Mouse (Mus musculus): ENCODE measurements at regions not wholly inside any gene's neighbourhood (a gene's known extent, or its start where the extent isn't known, plus 50 kb on each side); places are given as distances from the start of the nearest gene placed in this dataset.

- Histone ChIP-seq H3K4me1 (ENCODE audit: control insufficient read depth) (peaks cover 25% of the 10 kb centered on the region), H3K27me3 (ENCODE audit: control insufficient read depth) (peaks cover 60% of the 10 kb centered on the region), H3K4me3 (replicated peaks) (no peak overlapping the region), H3K9me3 (ENCODE audit: control insufficient read depth, low read length) (peaks cover 10% of the 10 kb centered on the region; the same call in 1 of the 2 replicates), H3K36me3 (ENCODE audit: control insufficient read depth) (no peaks in the 10 kb centered on the region)
- no peak for TF ChIP-seq GATA1 (IDR thresholded peaks at IDR 0.05; ENCODE audit: low read length)
- no peak for TF ChIP-seq TAL1 (IDR thresholded peaks at IDR 0.05; ENCODE audit: low read length)
These were observed 150.6 kb upstream of the Smim15 start for GRCm38 (mm10) chr13:107893581-107894183.

GRCm38 (mm10) chr13:107893081-107893480, 151.2 kb upstream of the Smim15 start:
- H3K36me3 ChIP-seq (ENCODE audit: control insufficient read depth) = no peaks in the 10 kb centered on the region
- no peak overlapping the region for H3K4me3 ChIP-seq (replicated peaks)
- H3K4me1 ChIP-seq (ENCODE audit: control insufficient read depth) = peaks cover 25% of the 10 kb centered on the region
- H3K9me3 ChIP-seq (ENCODE audit: control insufficient read depth, low read length) = peaks cover 10% of the 10 kb centered on the region; the same call in 1 of the 2 replicates
- H3K27me3 ChIP-seq (ENCODE audit: control insufficient read depth) = peaks cover 66% of the 10 kb centered on the region
- TF ChIP-seq TAL1 (IDR thresholded peaks at IDR 0.05; ENCODE audit: low read length) (no peak), GATA1 (IDR thresholded peaks at IDR 0.05; ENCODE audit: low read length) (no peak)

GRCm38 (mm10) chr13:107891946-107892345, 152.3 kb upstream of the Smim15 start:
- H3K4me3 ChIP-seq (replicated peaks) = no peak overlapping the region
- peaks cover 77% of the 10 kb centered on the region for H3K27me3 ChIP-seq (ENCODE audit: control insufficient read depth)
- H3K4me1 ChIP-seq (ENCODE audit: control insufficient read depth) = peaks cover 25% of the 10 kb centered on the region
- peaks cover 10% of the 10 kb centered on the region; the same call in 1 of the 2 replicates for H3K9me3 ChIP-seq (ENCODE audit: control insufficient read depth, low read length)
- no peaks in the 10 kb centered on the region for H3K36me3 ChIP-seq (ENCODE audit: control insufficient read depth)
- TF ChIP-seq GATA1 (IDR thresholded peaks at IDR 0.05; ENCODE audit: low read length) (no peak), TAL1 (IDR thresholded peaks at IDR 0.05; ENCODE audit: low read length) (no peak)

DNA sequence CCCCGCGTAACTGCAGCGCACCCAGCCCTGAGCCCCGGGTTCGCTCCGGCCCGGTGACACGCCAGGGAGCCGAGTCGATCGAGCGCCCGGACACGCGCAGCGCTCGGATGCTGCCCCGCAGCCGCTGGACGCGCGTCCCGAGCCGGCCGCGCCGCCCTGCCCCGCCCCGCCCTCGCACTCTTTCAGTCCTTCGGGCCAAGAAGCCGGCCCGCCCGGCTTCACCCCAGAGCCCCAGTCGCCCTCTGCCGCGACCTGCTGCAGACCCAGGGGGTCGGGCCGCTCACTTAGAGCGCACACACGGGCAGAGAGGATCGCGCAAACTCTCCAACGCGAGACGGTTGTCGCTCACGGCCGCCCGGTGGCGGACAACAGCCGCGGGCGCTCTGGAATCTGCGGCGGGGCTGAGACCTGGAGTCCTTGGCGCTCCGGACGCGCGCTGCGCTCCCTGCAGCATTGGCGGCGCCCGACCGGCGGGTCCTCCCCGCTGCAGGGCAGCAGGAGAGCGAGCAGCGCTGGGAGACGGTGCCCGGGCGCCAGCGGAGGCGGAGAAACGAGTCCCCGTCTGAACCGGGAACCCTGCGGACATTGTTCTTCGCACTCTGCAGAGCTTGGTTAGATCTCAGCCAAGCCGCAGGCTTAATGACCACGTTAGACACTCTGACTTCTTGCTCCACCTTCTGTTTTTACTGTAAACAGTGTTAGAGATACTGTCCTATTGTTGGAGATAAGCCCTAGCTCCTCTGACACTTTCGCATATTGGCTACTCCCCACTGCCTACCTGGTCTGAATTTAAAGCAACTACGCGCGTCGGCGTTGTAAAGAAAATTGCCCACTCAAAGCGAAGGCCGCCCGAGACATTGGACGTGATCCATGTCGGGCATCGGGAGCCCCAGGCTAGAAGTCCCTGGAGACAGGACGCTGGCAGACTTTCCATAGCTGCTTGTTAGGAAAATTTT, 153.1 kb upstream of the Smim15 start:
- TF ChIP-seq TAL1 (IDR thresholded peaks at IDR 0.05; ENCODE audit: low read length) = no peak
- TF ChIP-seq GATA1 (IDR thresholded peaks at IDR 0.05; ENCODE audit: low read length) = no peak
- Histone ChIP-seq H3K36me3 (ENCODE audit: control insufficient read depth) (no peaks in the 10 kb centered on the region), H3K9me3 (ENCODE audit: control insufficient read depth, low read length) (peaks cover 10% of the 10 kb centered on the region; the same call in 1 of the 2 replicates), H3K27me3 (ENCODE audit: control insufficient read depth) (peaks cover 85% of the 10 kb centered on the region), H3K4me1 (ENCODE audit: control insufficient read depth) (peaks cover 25% of the 10 kb centered on the region), H3K4me3 (replicated peaks) (peak overlapping the region; percentile 66)

- H3K4me3 ChIP-seq (replicated peaks) = peak overlapping the region; percentile 66
- peaks cover 25% of the 10 kb centered on the region for H3K4me1 ChIP-seq (ENCODE audit: control insufficient read depth)
- peaks cover 10% of the 10 kb centered on the region; the same call in 1 of the 2 replicates for H3K9me3 ChIP-seq (ENCODE audit: control insufficient read depth, low read length)
- H3K36me3 ChIP-seq (ENCODE audit: control insufficient read depth) = no peaks in the 10 kb centered on the region
- H3K27me3 ChIP-seq (ENCODE audit: control insufficient read depth) = peaks cover 91% of the 10 kb centered on the region
- TF ChIP-seq TAL1 (IDR thresholded peaks at IDR 0.05; ENCODE audit: low read length) = no peak
- TF ChIP-seq GATA1 (IDR thresholded peaks at IDR 0.05; ENCODE audit: low read length) = no peak
These were observed 154.0 kb upstream of the Smim15 start for GRCm38 (mm10) chr13:107889985-107890865.

DNA sequence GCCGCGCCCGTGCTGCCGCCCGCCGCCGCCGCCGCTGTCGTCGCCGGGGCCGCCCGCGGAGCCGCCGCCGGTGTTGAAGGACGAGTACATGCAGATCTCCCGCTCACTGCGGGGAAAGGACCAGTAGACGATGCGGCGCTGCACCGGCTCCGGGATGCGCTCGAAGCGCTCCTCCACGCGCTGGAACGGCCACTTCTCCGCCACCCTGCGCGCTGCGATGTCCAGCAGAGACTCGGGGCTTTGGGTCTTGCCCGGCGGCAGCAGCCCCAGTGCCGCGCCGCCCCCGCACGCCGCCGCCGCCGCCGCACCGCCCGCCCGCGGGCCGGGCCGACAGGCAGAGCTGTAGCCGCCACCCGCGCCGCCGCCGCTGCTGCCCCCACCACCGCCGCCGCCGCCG, 154.7 kb upstream of the Smim15 start:
- H3K4me3 ChIP-seq (replicated peaks) = peak overlapping the region; percentile 66

DNA sequence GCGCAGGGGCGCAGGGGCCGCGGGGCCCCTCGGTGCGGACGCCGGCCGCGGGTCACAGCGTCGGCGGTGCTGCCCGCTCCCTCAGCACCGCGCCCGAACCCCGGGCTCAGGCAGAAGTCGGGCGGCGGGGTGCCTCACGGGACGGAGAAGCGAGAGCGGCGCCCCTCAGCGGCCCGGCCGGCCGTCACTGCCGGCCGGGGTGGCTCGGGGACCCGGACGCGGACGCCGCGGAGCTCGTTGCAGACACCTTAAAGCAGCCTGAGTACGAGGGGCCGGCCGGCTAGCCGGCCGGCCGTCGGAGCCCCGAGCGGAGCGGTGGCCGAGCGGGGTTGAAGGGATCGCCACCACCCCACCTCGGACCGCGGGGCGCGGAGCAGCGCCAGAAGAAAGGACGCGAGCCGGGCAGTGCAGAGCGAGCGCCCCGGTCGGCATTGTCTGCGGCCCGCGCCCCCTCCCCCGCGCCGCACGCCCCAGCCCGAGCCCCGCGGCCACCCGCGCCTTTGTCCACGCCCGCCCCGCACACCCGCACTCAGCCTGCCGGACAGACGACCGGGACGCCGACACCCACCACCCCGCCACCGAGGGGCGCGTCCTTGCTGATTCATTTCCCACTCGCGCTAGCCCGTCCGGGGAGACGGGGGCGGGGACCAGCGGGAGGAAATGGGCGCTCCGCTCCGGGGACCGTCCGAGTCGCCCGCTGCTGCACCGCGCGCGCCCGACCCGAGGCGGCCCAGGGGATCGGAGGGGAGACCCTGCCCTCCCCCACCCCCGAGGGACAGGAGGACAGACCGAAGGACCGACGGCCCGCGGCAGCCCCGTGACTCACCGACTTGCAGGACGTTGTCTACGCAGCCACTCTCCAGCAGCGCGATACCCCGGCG, 155.4 kb upstream of the Smim15 start:
- no peaks in the 10 kb centered on the region for H3K36me3 ChIP-seq (ENCODE audit: control insufficient read depth)
- H3K9me3 ChIP-seq (ENCODE audit: control insufficient read depth, low read length) = peaks cover 10% of the 10 kb centered on the region; the same call in 1 of the 2 replicates
- peaks cover 88% of the 10 kb centered on the region for H3K27me3 ChIP-seq (ENCODE audit: control insufficient read depth)
- peaks cover 25% of the 10 kb centered on the region for H3K4me1 ChIP-seq (ENCODE audit: control insufficient read depth)
- TF ChIP-seq GATA1 (IDR thresholded peaks at IDR 0.05; ENCODE audit: low read length) (no peak), TAL1 (IDR thresholded peaks at IDR 0.05; ENCODE audit: low read length) (no peak)
- H3K4me3 ChIP-seq (replicated peaks) = peak overlapping the region; percentile 59

More for the DNA sequence above, 154.7 kb upstream of the Smim15 start:
- no peak for TF ChIP-seq TAL1 (IDR thresholded peaks at IDR 0.05; ENCODE audit: low read length)
- no peak for TF ChIP-seq GATA1 (IDR thresholded peaks at IDR 0.05; ENCODE audit: low read length)
- peaks cover 10% of the 10 kb centered on the region; the same call in 1 of the 2 replicates for H3K9me3 ChIP-seq (ENCODE audit: control insufficient read depth, low read length)
- H3K4me1 ChIP-seq (ENCODE audit: control insufficient read depth) = peaks cover 25% of the 10 kb centered on the region
- H3K36me3 ChIP-seq (ENCODE audit: control insufficient read depth) = no peaks in the 10 kb centered on the region
- H3K27me3 ChIP-seq (ENCODE audit: control insufficient read depth) = peaks cover 94% of the 10 kb centered on the region

- TF ChIP-seq TAL1 (IDR thresholded peaks at IDR 0.05; ENCODE audit: low read length) = no peak
- TF ChIP-seq GATA1 (IDR thresholded peaks at IDR 0.05; ENCODE audit: low read length) = no peak
- H3K27me3 ChIP-seq (ENCODE audit: control insufficient read depth) = peaks cover 82% of the 10 kb centered on the region
These were observed 156.1 kb upstream of the Smim15 start for GRCm38 (mm10) chr13:107888231-107888555.

More at GRCm38 (mm10) chr13:107888231-107888555, 156.1 kb upstream of the Smim15 start:
- Histone ChIP-seq H3K9me3 (ENCODE audit: control insufficient read depth, low read length) (peaks cover 10% of the 10 kb centered on the region; the same call in 1 of the 2 replicates), H3K4me1 (ENCODE audit: control insufficient read depth) (peaks cover 25% of the 10 kb centered on the region), H3K4me3 (replicated peaks) (peak overlapping the region; percentile 59), H3K36me3 (ENCODE audit: control insufficient read depth) (no peaks in the 10 kb centered on the region)
